Mouse (Mus musculus): ENCODE measurements around the gene Gm10638.

GRCm38 (mm10) chr8:86765155-86765554 lies 19.7 kb downstream of the Gm10638 start:
- TF ChIP-seq POLR2A (IDR thresholded peaks at IDR 0.05; ENCODE audit: borderline replicate concordance, control insufficient read depth, low read depth, low read length): no peak
- TF ChIP-seq CTCF (IDR thresholded peaks at IDR 0.05; ENCODE audit: control insufficient read depth, insufficient read depth, low read length): no peak

Data from bone marrow, adult 2 months (tissue).